Mouse (Mus musculus) heart, embryonic 11.5 days (tissue): ENCODE measurements around the gene Col4a5. TPM values are rescaled to one million over a fixed set of nuclear protein-coding genes. Genes with fewer than 3 reads are reported as not detected.

Experiments
- ATAC-seq: fragments of 200-750 bp; cut with Nextera tagmentation; replicated peaks from 2 replicates; pipeline ENCODE4 v1.8.0; 2017; ENCODE audit warnings: moderate library complexity; ENCODE audit not compliant: insufficient number of reproducible peaks, low FRiP score, low TSS enrichment
- H3K27ac ChIP-seq: fragments of 300-500 bp; sonication (generic); 2 replicates; pipeline ENCODE4 v1.5.1; 2014; ENCODE audit warnings: mild to moderate bottlenecking, low read depth, low read length
- H3K27me3 ChIP-seq: fragments of 300-500 bp; sonication (generic); 2 replicates; pipeline ENCODE4 v1.6.1; 2014; ENCODE audit warnings: mild to moderate bottlenecking, low read length, mixed read lengths; ENCODE audit not compliant: control insufficient read depth, insufficient read depth
- H3K36me3 ChIP-seq: fragments of 300-500 bp; sonication (generic); 2 replicates; pipeline ENCODE4 v1.6.1; 2014; ENCODE audit warnings: mild to moderate bottlenecking, low read length, moderate library complexity, mixed read lengths; ENCODE audit not compliant: control insufficient read depth, insufficient read depth
- H3K4me1 ChIP-seq: fragments of 300-500 bp; sonication (generic); 2 replicates; pipeline ENCODE4 v1.6.1; 2014; ENCODE audit warnings: low read length; ENCODE audit not compliant: control insufficient read depth, insufficient read depth
- H3K4me2 ChIP-seq: fragments of 300-500 bp; sonication (generic); 2 replicates; pipeline ENCODE4 v1.6.1; 2014; ENCODE audit warnings: mild to moderate bottlenecking, moderate library complexity
- H3K4me3 ChIP-seq: fragments of 300-500 bp; sonication (generic); 2 replicates; pipeline ENCODE4 v1.5.1; 2014; ENCODE audit warnings: low read depth, low read length
- H3K9ac ChIP-seq: fragments of 300-500 bp; sonication (generic); 2 replicates; pipeline ENCODE4 v1.6.1; 2014; ENCODE audit warnings: mild to moderate bottlenecking, low read depth, low read length, moderate library complexity
- H3K9me3 ChIP-seq: fragments of 300-500 bp; sonication (generic); replicated peaks from 2 replicates; pipeline ENCODE4 v1.6.1; 2016; ENCODE audit warnings: low read length; ENCODE audit not compliant: control insufficient read depth
- WGBS: fragments of 180-500 bp; shearing (Covaris S2); extraction: QIAGEN DNeasy Blood & Tissue Kit; methylation state at CpG from one replicate; pipeline ENCODE4 v1.1.7; 2014; ENCODE audit not compliant: insufficient replicate concordance; 5-methylcytosine and 5-hydroxymethylcytosine counted together
- polyA plus RNA-seq: library from polyadenylated mRNA; unstranded; fragments of >200 nt; fragmentation: Nextera tagmentation; extraction: Ambion mirVana; gene quantifications from 2 replicates; pipeline ENCODE4 v1.2.1, GENCODE M21; 2014

Gene Col4a5
- polyA plus RNA-seq = 36.1 and 41.0 TPM in 2 replicates

DNA sequence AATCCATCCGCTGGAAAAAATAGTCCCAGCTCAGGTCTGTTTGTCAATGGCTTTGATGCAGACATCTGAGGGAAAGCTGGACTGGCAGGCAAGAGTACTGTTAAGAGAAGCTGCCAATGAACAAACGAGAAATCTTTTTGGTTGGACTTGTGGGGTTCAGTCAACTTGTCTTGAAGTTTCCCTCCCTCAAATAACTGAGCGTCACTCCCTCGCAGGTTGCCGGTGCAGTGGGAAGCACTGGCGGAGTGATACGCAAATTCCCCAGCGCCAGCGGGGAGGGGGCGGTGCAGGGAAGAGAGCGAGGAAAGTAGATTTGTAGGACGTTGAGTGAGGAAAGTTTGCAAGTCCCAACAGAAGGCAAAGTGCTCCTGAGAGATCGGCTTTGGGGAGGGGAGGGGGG, at the start of gene Col4a5:
TSS of gene Col4a5 (plus strand) at position 276 of the 400 bp plus-strand sequence.
- Histone ChIP-seq H3K9ac (peak within 1 kb of the TSS; percentile 71), H3K36me3 (no peaks in the 10 kb centered on the region), H3K4me2 (peak within 1 kb of the TSS; percentile 59), H3K4me3 (peak within 1 kb of the TSS; percentile 56), H3K27me3 (no peaks in the 10 kb centered on the region; the same call in 1 of the 2 replicates), H3K4me1 (no peaks in the 10 kb centered on the region), H3K27ac (peak within 1 kb of the TSS; percentile 74), H3K9me3 (no peaks in the 10 kb centered on the region)
- 0 out of 2 replicates have a peak, but pooled peaks have one; percentile 42 for ATAC-seq
- 18% methylated on average over 13 of the region's 13 CpGs for WGBS

DNA sequence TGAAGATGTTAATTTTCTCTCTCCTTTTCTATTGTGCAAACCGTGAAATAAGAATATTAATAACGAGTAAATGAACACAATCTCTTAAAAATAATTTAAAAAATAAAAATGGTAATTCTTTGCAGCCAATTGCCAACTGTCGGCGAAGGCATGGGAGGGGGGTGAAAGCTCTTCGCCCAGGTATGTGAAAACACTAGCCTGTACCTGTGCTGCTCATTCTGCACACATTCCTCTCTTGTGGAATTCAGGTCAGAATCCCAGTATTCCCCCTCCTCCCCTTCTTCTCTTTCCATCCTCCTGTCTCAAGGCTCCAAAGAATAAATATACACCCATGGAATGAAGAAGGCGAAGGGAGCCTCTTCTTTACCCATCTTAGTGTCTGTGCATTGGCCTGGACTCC, 38.4 kb upstream of the Col4a5 start:
- WGBS = 77% methylated on average over 6 of the region's 6 CpGs
- no peaks in the 10 kb centered on the region for H3K27me3 ChIP-seq
- H3K27ac ChIP-seq = no peak overlapping the region
- ATAC-seq = no peak
- no peak overlapping the region for H3K9ac ChIP-seq
- peak overlapping the region; percentile 8; the same call in 1 of the 2 replicates for H3K4me2 ChIP-seq
- H3K4me1 ChIP-seq = no peaks in the 10 kb centered on the region
- H3K36me3 ChIP-seq = no peaks in the 10 kb centered on the region
- no peaks in the 10 kb centered on the region for H3K9me3 ChIP-seq
- no peak overlapping the region for H3K4me3 ChIP-seq

DNA sequence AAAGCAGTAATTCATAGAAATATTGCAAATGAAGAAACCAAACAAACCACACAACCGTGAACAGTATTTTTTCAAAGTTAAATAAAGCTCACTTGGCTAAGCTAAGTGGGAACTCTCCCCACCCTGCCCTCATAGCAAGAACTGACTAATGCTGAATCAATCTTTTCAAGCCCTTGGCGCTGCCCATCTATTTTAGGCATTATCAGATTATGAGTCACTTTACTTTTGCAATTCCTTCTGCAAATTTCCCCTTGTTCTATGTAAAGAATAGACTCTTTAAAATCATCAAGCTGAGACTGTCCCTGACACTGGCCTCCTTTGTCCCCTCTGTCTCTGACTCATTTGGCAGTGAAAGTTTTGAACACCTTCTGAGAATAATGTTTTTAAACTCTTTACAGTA, 35.8 kb upstream of the Col4a5 start:
- no peaks in the 10 kb centered on the region for H3K4me1 ChIP-seq
- H3K9ac ChIP-seq = no peak overlapping the region
- WGBS = 32% methylated on average over 2 of the region's 2 CpGs
- H3K27me3 ChIP-seq = no peaks in the 10 kb centered on the region
- no peak for ATAC-seq
- H3K4me3 ChIP-seq = no peak overlapping the region
- no peaks in the 10 kb centered on the region for H3K9me3 ChIP-seq
- H3K27ac ChIP-seq = no peak overlapping the region
- H3K36me3 ChIP-seq = no peaks in the 10 kb centered on the region
- H3K4me2 ChIP-seq = no peak overlapping the region

DNA sequence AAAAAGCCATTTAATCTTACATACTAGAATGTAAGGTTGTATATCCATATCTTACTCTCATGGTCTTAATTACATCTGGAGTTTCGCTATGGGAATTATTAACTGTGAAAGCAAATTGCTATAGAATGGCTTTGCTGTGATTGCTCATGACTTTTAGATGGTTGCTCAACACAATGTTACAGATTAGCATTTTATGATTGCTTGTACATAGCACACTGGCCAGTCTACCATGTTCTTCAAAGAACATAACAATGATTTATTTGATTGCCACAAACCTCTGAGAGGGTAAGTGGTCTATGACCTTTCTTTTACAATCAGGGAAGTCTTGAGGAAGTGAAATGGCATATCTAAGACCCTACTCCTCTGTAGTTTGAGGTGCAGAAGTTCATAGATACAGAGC, 27.2 kb upstream of the Col4a5 start:
- WGBS = 88% methylated on average over 1 of the region's 1 CpGs
- Histone ChIP-seq H3K36me3 (no peaks in the 10 kb centered on the region), H3K4me2 (no peak overlapping the region), H3K27me3 (no peaks in the 10 kb centered on the region), H3K4me1 (no peaks in the 10 kb centered on the region), H3K9me3 (no peaks in the 10 kb centered on the region), H3K27ac (no peak overlapping the region), H3K4me3 (no peak overlapping the region), H3K9ac (no peak overlapping the region)
- no peak for ATAC-seq

DNA sequence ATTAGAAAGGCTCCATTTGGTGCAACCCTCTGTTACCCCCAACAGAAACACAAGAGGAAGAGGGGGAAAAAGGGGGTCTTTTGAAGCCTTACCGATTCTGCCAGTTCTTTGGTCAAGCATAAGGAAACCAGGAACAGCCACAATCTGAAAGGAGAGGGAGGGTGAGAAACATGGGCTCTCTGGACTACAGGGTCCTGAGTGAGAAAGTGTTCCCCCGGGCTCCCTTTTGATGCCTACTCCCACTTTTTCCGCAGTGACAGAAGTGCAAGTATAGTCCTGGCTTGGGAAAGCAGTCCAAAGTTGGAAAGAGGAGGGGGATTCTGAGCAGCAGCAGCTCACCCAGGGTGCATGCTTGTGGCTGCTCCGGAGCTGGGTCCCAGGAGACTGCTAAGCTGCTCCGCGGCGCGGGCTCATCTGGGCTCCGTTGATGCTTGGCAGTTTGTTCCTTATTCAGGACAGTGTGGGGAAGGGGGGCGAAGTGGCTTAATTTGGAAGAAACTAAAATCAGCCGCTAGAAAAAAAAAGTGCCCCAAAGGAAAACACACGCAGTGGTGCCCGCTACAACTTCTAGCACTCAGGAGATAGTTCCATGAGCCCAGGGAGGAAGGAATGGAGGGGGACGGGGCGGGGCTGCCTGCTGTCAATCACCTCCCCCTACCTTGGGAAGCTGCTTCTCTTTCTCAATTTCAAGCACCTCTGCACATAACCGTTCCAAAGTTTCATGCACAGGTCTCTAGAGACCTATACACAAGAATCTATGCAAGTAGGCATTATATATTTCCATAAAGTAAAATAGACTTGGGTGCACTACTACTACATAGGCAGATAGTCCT, 1.5 kb upstream of the Col4a5 start, which contains the start of gene Col4a6:
TSS of gene Col4a6 (minus strand) at position 607 of the 833 bp plus-strand sequence.
- peak within 1 kb of the TSS; percentile 66 for H3K9ac ChIP-seq
- H3K36me3 ChIP-seq = no peaks in the 10 kb centered on the region
- no peaks in the 10 kb centered on the region for H3K4me1 ChIP-seq
- H3K4me3 ChIP-seq = peak within 1 kb of the TSS; percentile 56
- ATAC-seq = no peak
- H3K27ac ChIP-seq = 0 out of 2 replicates have a peak within 1 kb of the TSS, but pooled peaks have one; percentile 22
- peak within 1 kb of the TSS; percentile 61 for H3K4me2 ChIP-seq
- H3K27me3 ChIP-seq = no peaks in the 10 kb centered on the region; the same call in 1 of the 2 replicates
- 19% methylated on average over 16 of the region's 16 CpGs for WGBS
- H3K9me3 ChIP-seq = no peaks in the 10 kb centered on the region

DNA sequence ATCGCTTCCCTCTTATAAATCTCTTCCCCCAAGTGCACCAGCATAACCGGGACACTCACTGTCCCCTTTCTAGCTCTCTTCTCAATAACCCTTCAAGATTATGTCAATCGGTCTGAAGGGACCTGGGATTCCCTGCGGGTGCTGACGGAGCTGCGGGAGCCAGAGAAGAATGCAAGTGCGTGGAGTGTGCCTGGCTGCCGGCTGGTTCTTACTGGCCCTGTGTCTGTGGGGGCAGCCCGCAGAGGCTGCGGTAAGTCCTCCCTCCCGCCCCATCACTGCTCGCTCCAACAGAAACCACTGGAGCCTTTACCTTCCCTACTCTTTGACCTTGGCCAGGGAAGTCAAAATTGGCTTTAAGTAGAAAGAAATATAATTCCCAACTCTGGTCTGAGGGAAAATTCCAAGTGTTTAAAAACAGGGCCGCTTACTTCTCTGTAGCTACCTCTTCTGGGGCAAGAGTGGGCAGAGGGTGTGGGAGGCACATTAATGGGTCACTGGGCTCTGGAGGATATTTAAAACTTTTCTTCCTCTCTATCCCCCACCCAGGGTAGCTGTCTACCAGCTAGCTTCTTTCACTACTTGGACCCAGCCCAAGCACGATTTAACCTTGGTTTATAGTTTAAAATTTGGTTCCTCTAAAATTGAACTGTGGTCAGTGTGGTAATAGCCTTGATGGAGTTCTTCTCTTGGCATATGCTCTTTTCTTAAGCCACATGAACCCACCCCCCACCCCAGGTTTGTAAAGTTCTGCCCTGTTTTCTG, 562 bp downstream of the Col4a5 start:
- peak; percentile 63; the same call in 1 of the 2 replicates for ATAC-seq
- Histone ChIP-seq H3K4me2 (peak overlapping the region; percentile 59), H3K27me3 (no peaks in the 10 kb centered on the region; the same call in 1 of the 2 replicates), H3K27ac (peak overlapping the region; percentile 74), H3K9ac (peak overlapping the region; percentile 71), H3K4me1 (no peaks in the 10 kb centered on the region), H3K9me3 (no peaks in the 10 kb centered on the region), H3K36me3 (no peaks in the 10 kb centered on the region), H3K4me3 (peak overlapping the region; percentile 56)
- WGBS = 10% methylated on average over 14 of the region's 14 CpGs

DNA sequence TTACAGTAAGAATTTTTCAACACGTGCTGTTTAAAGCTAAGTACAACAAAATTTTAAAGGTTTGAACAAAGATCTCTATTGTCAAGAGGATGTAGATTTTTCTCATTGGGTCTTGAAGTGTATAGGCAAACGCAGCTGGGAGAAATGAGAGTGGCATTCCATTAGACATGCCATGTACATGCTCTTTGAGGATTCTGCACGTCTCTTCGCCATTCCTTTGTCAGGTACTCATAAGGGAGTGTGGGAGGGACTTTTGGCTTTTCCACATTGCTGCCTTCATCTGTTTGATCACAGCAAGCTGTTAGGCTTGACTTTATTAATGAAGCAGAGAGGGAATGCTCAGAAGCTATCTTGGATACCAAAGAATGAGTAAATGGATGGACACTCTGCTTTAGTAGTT, 19.4 kb downstream of the Col4a5 start:
- no peak overlapping the region for H3K4me3 ChIP-seq
- no peak overlapping the region for H3K27ac ChIP-seq
- H3K4me2 ChIP-seq = no peak overlapping the region
- no peaks in the 10 kb centered on the region for H3K27me3 ChIP-seq
- no peak overlapping the region for H3K9ac ChIP-seq
- no peaks in the 10 kb centered on the region for H3K4me1 ChIP-seq
- no peaks in the 10 kb centered on the region for H3K9me3 ChIP-seq
- H3K36me3 ChIP-seq = no peaks in the 10 kb centered on the region
- WGBS = 67% methylated on average over 4 of the region's 4 CpGs
- no peak for ATAC-seq

DNA sequence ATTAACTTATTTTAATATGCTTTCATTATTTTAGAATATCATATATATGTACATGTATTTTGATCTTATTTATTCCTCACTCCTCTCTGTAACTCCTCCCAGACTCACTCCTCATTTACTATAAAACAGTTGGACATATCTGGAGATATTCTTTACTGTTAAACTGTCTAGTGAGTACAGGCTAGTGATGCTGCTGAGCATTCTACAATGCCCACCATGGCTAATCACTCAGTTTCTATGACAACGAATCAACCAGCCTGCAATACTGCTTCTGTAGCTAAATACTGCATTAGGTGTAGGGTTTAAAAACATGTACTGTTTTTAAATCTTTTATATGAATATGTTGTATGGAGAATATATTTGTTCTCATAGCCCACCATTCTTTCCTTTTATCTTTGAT, 27.9 kb downstream of the Col4a5 start:
- no peak for ATAC-seq
- no peak overlapping the region for H3K27ac ChIP-seq

More for the DNA sequence above, 27.9 kb downstream of the Col4a5 start:
- 86% methylated on average over 1 of the region's 1 CpGs for WGBS
- H3K27me3 ChIP-seq = no peaks in the 10 kb centered on the region
- no peaks in the 10 kb centered on the region for H3K36me3 ChIP-seq
- H3K9me3 ChIP-seq = no peaks in the 10 kb centered on the region
- H3K4me1 ChIP-seq = no peaks in the 10 kb centered on the region
- no peak overlapping the region for H3K9ac ChIP-seq
- H3K4me3 ChIP-seq = no peak overlapping the region
- no peak overlapping the region for H3K4me2 ChIP-seq
